Mouse (Mus musculus) layer of hippocampus, adult 2 months (tissue): Measurements from ENCODE around the gene Olfr1111. TPM values are rescaled to one million over a fixed set of nuclear protein-coding genes. Genes with fewer than 3 reads are reported as not detected.
"Not testable (repeated sequence)": the region's sequence is repeated elsewhere in the genome, so short reads cannot be mapped to it uniquely, and the experiment has no call there.

Experiments
- DNase-seq, 2 experiments: peaks; one replicate each; pipeline ENCODE4 v3.0.0; 2022; ENCODE audit warnings: low spot score in 2 of 2
- H3K27ac ChIP-seq: fragments of 200-600 bp; 2 replicates; pipeline ENCODE4 v1.8.1; 2022
- H3K4me3 ChIP-seq: fragments of 200-600 bp; 2 replicates; pipeline ENCODE4 v1.8.1; 2022; ENCODE audit warnings: mild to moderate bottlenecking
- CTCF ChIP-seq: fragments of 200-600 bp; conservative IDR thresholded peaks from 2 replicates; pipeline ENCODE4 v1.8.1; 2022; ENCODE audit warnings: antibody characterized with exemption, mild to moderate bottlenecking, moderate library complexity
- long read RNA-seq, 2 experiments: library from polyadenylated mRNA; stranded (forward); transcript quantifications; one replicate each; pipeline ENCODE4 v2.0.0; 2021; ENCODE audit warnings: borderline mapping rate in 2 of 2
- total RNA-seq, 2 experiments: library from RNA; stranded (reverse); gene quantifications; 2 replicates each; pipeline ENCODE4 v1.2.3; 2021

Gene Olfr1111
- not detected for total RNA-seq
- long read RNA-seq, experiment 1: 0 reads
- long read RNA-seq, experiment 2: 0 reads

DNA sequence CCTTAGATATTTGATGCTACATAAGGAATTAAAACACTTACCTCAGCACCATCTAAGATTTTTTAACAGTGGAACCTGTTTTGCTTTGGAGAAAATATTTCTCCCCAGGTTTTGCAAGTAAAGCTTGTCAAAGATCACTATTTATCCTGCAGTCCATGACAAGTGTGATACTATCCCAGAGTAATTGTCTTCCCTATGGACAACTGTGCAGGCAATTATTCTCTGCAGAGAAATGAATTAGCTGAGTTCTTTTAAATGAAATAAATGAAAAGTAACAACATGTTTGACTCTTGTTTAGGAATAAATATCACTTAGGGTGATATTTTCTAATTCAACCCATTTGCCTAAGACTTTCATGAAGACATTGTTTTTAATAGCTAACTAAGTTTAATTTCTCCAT lies at the start of gene Olfr1111:
TSS of gene Olfr1111 (minus strand) at position 101 of the 400 bp plus-strand sequence.
- Histone ChIP-seq H3K4me3 (no peak within 1 kb of the TSS), H3K27ac (no peak within 1 kb of the TSS)
- no peak for DNase-seq
- no peak for TF ChIP-seq CTCF

- no peak within 1 kb of the TSS for H3K27ac ChIP-seq
- no peak for TF ChIP-seq CTCF
- no peak within 1 kb of the TSS for H3K4me3 ChIP-seq
- DNase-seq: no peak
Measured at GRCm38 (mm10) chr2:87187498-87187897, 35.1 kb upstream of the Olfr1111 start, which contains the start of gene Olfr1112. TSS of gene Olfr1112 (plus strand) at chr2:87187798.

DNA sequence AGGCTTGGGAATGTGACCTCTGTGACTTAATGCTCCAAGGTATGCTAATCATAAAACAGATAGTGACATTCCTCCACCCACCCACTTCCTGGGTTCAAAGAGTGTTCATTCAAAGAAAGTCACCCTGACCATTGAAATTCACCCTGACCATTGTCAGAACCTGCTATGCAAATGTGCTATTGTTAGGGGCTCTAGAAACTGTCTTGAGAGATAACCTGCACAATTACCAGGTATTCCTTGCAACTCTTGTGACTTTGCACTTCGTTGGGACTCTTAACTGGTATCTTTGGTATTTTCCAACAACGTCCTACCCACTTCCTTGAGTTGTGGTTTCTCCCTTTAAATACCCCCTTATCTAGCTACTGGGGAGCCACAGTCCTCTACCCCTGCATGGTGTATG lies 15.3 kb upstream of the Olfr1111 start:
- H3K4me3 ChIP-seq, DNase-seq, H3K27ac ChIP-seq: not testable (repeated sequence)

GRCm38 (mm10) chr2:87140200-87140599 lies 12.2 kb downstream of the Olfr1111 start, which contains the start of gene Olfr1110:
TSS of gene Olfr1110 (minus strand) at chr2:87140300.
- no peak within 1 kb of the TSS for H3K27ac ChIP-seq
- no peak within 1 kb of the TSS for H3K4me3 ChIP-seq
- no peak for DNase-seq
- no peak for TF ChIP-seq CTCF

DNA sequence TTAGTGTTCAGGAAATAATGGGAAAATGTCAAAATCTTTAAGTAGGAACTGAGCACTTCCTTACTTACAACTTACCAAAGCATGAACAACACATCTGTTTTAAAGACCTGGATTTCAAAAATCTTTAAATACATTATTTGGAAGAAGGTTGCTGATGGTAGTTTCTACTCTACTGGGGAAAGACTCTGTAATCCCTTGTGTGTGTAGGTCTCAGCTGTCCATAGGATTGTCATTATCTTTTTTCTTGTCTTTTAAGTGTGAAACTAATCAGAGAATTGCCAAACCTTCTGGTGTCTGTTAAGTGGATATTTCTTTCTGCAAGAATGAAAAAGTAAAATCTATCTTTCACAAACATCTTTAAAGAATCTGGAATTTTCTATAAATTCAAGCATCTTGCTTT lies 38.0 kb downstream of the Olfr1111 start, which contains the start of gene Olfr259:
TSS of gene Olfr259 (minus strand) at position 101 of the 400 bp plus-strand sequence.
- DNase-seq: no peak
- no peak for TF ChIP-seq CTCF
- no peak within 1 kb of the TSS for H3K27ac ChIP-seq
- H3K4me3 ChIP-seq: no peak within 1 kb of the TSS

Other genes starting within 250 kb of the Olfr1111 start
- not detected for gene Olfr1098, start 228.1 kb downstream of the Olfr1111 start, total RNA-seq
- not detected for gene Olfr1099, start 191.9 kb downstream of the Olfr1111 start, total RNA-seq
- not detected for gene Olfr1100, start 172.7 kb downstream of the Olfr1111 start, total RNA-seq
- not detected for gene Olfr1101, start 161.4 kb downstream of the Olfr1111 start, total RNA-seq
- not detected for gene Olfr1102, start 154.2 kb downstream of the Olfr1111 start, total RNA-seq
- gene Olfr1104, start 125.5 kb downstream of the Olfr1111 start, total RNA-seq: not detected
- not detected for gene Olfr1105, start 116.1 kb downstream of the Olfr1111 start, total RNA-seq
- not detected for gene Olfr1106, start 100.4 kb downstream of the Olfr1111 start, total RNA-seq
- not detected for gene Olfr1107, start 76.8 kb downstream of the Olfr1111 start, total RNA-seq
- not detected for gene Olfr1109, start 56.6 kb downstream of the Olfr1111 start, total RNA-seq
- not detected for gene Olfr259, start 38.1 kb downstream of the Olfr1111 start, total RNA-seq
- not detected for gene Olfr1110, start 12.3 kb downstream of the Olfr1111 start, total RNA-seq
- gene Olfr1112, start 35.2 kb upstream of the Olfr1111 start, total RNA-seq: not detected
- gene Olfr1113, start 56.3 kb upstream of the Olfr1111 start, total RNA-seq: not detected
- gene Olfr1115, start 95.4 kb upstream of the Olfr1111 start, total RNA-seq: not detected
- not detected for gene Olfr1116, start 114.9 kb upstream of the Olfr1111 start, total RNA-seq
- gene Olfr1118, start 155.0 kb upstream of the Olfr1111 start, total RNA-seq: not detected
- gene Olfr1120, start 202.2 kb upstream of the Olfr1111 start, total RNA-seq: not detected
- gene Olfr1121, start 217.3 kb upstream of the Olfr1111 start, total RNA-seq: not detected
- under 1 TPM in 1 of 2 experiments, not detected in 1; 0.08 TPM for gene Olfr1122, start 233.2 kb upstream of the Olfr1111 start, total RNA-seq